Mouse (Mus musculus): ENCODE measurements around the gene Ddah1.

GRCm38 (mm10) chr3:145820439-145820838 is 62.0 kb downstream of the Ddah1 start:
- TF ChIP-seq CTCF (IDR thresholded peaks at IDR 0.05; ENCODE audit: extremely low read depth, insufficient read depth, low read length) (no peak), POLR2A (IDR thresholded peaks at IDR 0.05; ENCODE audit: extremely low read depth, insufficient read depth, low read length) (no peak)
